Comparison of ENCODE assay signal across 8 mouse cellular contexts in the genomic region with DNA sequence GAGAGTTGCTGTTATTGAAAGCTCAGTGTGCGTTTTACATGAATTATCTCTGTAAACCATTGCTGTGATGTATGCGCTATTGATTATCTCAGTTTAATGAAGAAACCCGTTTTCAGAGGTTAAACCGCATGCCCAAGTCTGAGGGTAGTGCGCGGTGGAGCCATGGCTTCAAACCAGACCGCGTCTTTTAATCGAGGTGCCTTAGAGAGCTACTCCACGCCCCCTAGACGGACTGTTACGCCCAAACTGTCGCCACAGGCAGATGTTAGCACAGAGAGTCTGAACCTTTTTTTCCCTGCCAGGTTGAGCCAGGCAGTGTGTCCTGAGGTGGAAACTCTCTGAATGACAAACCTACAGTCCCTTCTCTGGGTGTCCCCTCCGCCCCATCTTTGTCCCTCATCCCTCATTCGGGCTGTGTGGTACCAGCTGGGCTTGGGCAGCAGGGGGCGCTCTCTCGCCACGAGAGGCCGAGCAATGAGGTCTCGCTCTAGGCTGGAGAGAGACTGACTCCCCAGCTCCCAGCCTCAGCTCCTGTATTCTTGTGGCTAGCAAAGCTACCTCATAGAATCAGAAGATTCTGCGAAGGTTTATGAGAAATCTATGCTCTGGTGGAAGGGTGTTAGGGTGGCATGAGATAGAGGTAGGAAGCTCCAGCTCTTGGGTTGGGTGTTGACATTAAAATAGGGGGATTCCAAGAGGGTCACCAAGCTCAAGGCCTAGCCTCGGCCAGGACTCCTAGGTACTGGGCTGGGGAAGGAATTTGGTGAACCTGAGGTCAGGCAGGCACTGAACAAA. TPM values are rescaled to one million over a fixed set of nuclear protein-coding genes. Genes with fewer than 3 reads are reported as not detected.
DNase-seq lines count a peak whose midpoint lies in the region; ATAC-seq and TF ChIP-seq lines count a peak whose summit lies in the region.

No protein-coding gene starts in this region.

- no peaks in the 10 kb centered on the region for H3K36me3 ChIP-seq in hindbrain, embryonic 15.5 days

- H3K4me2 ChIP-seq in hindbrain, embryonic 15.5 days, result peak overlapping the region; percentile 46

- TF ChIP-seq CTCF in Patski (IDR thresholded peaks at IDR 0.05), result peak; percentile 99

- H3K27ac ChIP-seq in hindbrain, embryonic 15.5 days (replicated peaks), result peak overlapping the region; percentile 70

- peak; percentile 71 for ATAC-seq in Patski
- ATAC-seq in hindbrain, embryonic 15.5 days (ENCODE audit: low FRiP score, low read depth), result peak; percentile 88

- no peaks in the 10 kb centered on the region for H3K9me3 ChIP-seq in hindbrain, embryonic 15.5 days

- no peak for DNase-seq in Patski (ENCODE audit: low read depth, low spot score)
- peak; percentile 91 to 95 for DNase-seq in cerebellum, postnatal 25 days
- DNase-seq in gastrocnemius, adult 18-20 months (ENCODE audit: low spot score), result peak; percentile 89
- DNase-seq in layer of hippocampus, postnatal 36 days, result peak; percentile 80 to 84
- DNase-seq in lung, postnatal 36 days, result peak; percentile 87
- DNase-seq in retina, embryonic 14.5 days (ENCODE audit: low spot score), result peak; percentile 92
- DNase-seq in thymus, postnatal 36 days, result peak; percentile 80 to 82

- in situ Hi-C loops in Patski (cut with MboI; ENCODE audit: low pct_unique_long_range_greater_than_20kb), result loop anchor here (5.0 kb wide), 1 partner anchor 570 kb away; no protein-coding TSS in a partner anchor

- CTCF ChIA-PET in Patski (lab: Charles Lee), result interaction anchor here (0.5 to 3.3 kb wide), 28 partner anchors 9 to 570 kb away, joined by 3 to 34 read pairs (median 4); no protein-coding TSS in a partner anchor

- no peaks in the 10 kb centered on the region for H3K27me3 ChIP-seq in Patski
- H3K27me3 ChIP-seq in hindbrain, embryonic 15.5 days, result no peaks in the 10 kb centered on the region

- no peak overlapping the region for H3K9ac ChIP-seq in hindbrain, embryonic 15.5 days

- peaks cover 33% of the 10 kb centered on the region for H3K4me1 ChIP-seq in hindbrain, embryonic 15.5 days (replicated peaks)

- POLR2A ChIA-PET in Patski (lab: Charles Lee), result interaction anchor here (0.5 kb wide), 1 partner anchor 465 kb away, joined by 3 read pairs; no protein-coding TSS in a partner anchor

- 15% methylated on average over 22 of the region's 22 CpGs for WGBS in hindbrain, embryonic 15.5 days

- 0 out of 2 replicates have a peak overlapping the region, but pooled peaks have one; percentile 10 for H3K4me3 ChIP-seq in hindbrain, embryonic 15.5 days

RNA-seq across cellular contexts. Expression of a gene that starts 41.7 kb away (rescaled TPM):
- polyA plus RNA-seq in Patski (2021), result not detected
- not detected for total RNA-seq in gastrocnemius, adult 18-20 months (2021)
- 0.17 and 0.29 TPM in 2 replicates for polyA plus RNA-seq in hindbrain, embryonic 15.5 days (2015; fragmentation: Nextera tagmentation; extraction: Ambion mirVana)
- not detected for total RNA-seq in layer of hippocampus, postnatal 36 days (2021)

RNA-seq across cellular contexts. Expression of a gene that starts 48.0 kb away (rescaled TPM):
- polyA plus RNA-seq in Patski (2021), result 105 TPM
- total RNA-seq in gastrocnemius, adult 18-20 months (2021), result 100 to 1,000 TPM; 147 to 169 TPM
- 60.3 and 61.7 TPM in 2 replicates for polyA plus RNA-seq in hindbrain, embryonic 15.5 days (2015; fragmentation: Nextera tagmentation; extraction: Ambion mirVana)
- 10 to 100 TPM; 67.6 to 78.7 TPM for total RNA-seq in layer of hippocampus, postnatal 36 days (2021)
